Mouse (Mus musculus) layer of hippocampus, adult 2 months (tissue): ENCODE results near the gene Smad3. TPM values are rescaled to one million over a fixed set of nuclear protein-coding genes. Genes with fewer than 3 reads are reported as not detected.

ENCODE experiments used
- DNase-seq, 2 experiments: peaks; one replicate each; pipeline ENCODE4 v3.0.0; 2022; ENCODE audit warnings: low spot score in 2 of 2
- H3K27ac ChIP-seq: fragments of 200-600 bp; 2 replicates; pipeline ENCODE4 v1.8.1; 2022
- H3K4me3 ChIP-seq: fragments of 200-600 bp; 2 replicates; pipeline ENCODE4 v1.8.1; 2022; ENCODE audit warnings: mild to moderate bottlenecking
- CTCF ChIP-seq: fragments of 200-600 bp; conservative IDR thresholded peaks from 2 replicates; pipeline ENCODE4 v1.8.1; 2022; ENCODE audit warnings: antibody characterized with exemption, mild to moderate bottlenecking, moderate library complexity
- total RNA-seq, 2 experiments: library from RNA; stranded (reverse); gene quantifications; 2 replicates each; pipeline ENCODE4 v1.2.3; 2021

Smad3 gene
- total RNA-seq, 2 experiments from 2014 or later, result 48.7 to 49.6 TPM

GRCm38 (mm10) chr9:63625090-63625756 is 132.6 kb downstream of the Smad3 start:
- TF ChIP-seq CTCF, result no peak
- Histone ChIP-seq H3K27ac (peak overlapping the region; percentile 78), H3K4me3 (no peak overlapping the region)
- DNase-seq, result peak in 1 of 2 experiments; percentile 41

GRCm38 (mm10) chr9:63623895-63624569 is 133.8 kb downstream of the Smad3 start:
- H3K4me3 ChIP-seq, result no peak overlapping the region
- DNase-seq, result peak in 1 of 2 experiments; percentile 27
- peak overlapping the region; percentile 78 for H3K27ac ChIP-seq
- TF ChIP-seq CTCF, result peak; percentile 58

- Histone ChIP-seq H3K4me3 (no peak overlapping the region), H3K27ac (no peak overlapping the region)
- no peak for TF ChIP-seq CTCF
- DNase-seq, result no peak
Measured at GRCm38 (mm10) chr9:63617967-63618366, 139.8 kb downstream of the Smad3 start.

- Histone ChIP-seq H3K27ac (peak overlapping the region; percentile 59), H3K4me3 (no peak overlapping the region)
- no peak for DNase-seq
- no peak for TF ChIP-seq CTCF
Measured at GRCm38 (mm10) chr9:63614018-63614985, 143.5 kb downstream of the Smad3 start.

- TF ChIP-seq CTCF, result no peak
- H3K27ac ChIP-seq, result peak overlapping the region; percentile 1; the same call in 1 of the 2 replicates
- DNase-seq, result no peak
Measured at GRCm38 (mm10) chr9:63613569-63613968, 144.2 kb downstream of the Smad3 start.

GRCm38 (mm10) chr9:63612565-63613515 is 145.0 kb downstream of the Smad3 start:
- DNase-seq, result no peak
- peak; percentile 69 for TF ChIP-seq CTCF
- Histone ChIP-seq H3K4me3 (no peak overlapping the region), H3K27ac (peak overlapping the region; percentile 1; the same call in 1 of the 2 replicates)

More at GRCm38 (mm10) chr9:63613569-63613968, 144.2 kb downstream of the Smad3 start:
- no peak overlapping the region for H3K4me3 ChIP-seq

- no peak for TF ChIP-seq CTCF
- 0 out of 2 replicates have a peak overlapping the region, but pooled peaks have one; percentile 18 for H3K27ac ChIP-seq
- H3K4me3 ChIP-seq, result no peak overlapping the region
- DNase-seq, result no peak
Measured at GRCm38 (mm10) chr9:63611967-63612366, 145.8 kb downstream of the Smad3 start.

GRCm38 (mm10) chr9:63610841-63611366 is 146.9 kb downstream of the Smad3 start:
- Histone ChIP-seq H3K4me3 (no peak overlapping the region), H3K27ac (peak overlapping the region; percentile 41; the same call in 1 of the 2 replicates)
- DNase-seq, result no peak
- no peak for TF ChIP-seq CTCF

GRCm38 (mm10) chr9:63610231-63610630 is 147.6 kb downstream of the Smad3 start:
- TF ChIP-seq CTCF, result peak; percentile 54
- no peak overlapping the region for H3K4me3 ChIP-seq
- H3K27ac ChIP-seq, result no peak overlapping the region
- DNase-seq, result no peak

- no peak for TF ChIP-seq CTCF
- no peak for DNase-seq
- Histone ChIP-seq H3K4me3 (no peak overlapping the region), H3K27ac (no peak overlapping the region)
Measured at GRCm38 (mm10) chr9:63609776-63610175, 148.0 kb downstream of the Smad3 start.

GRCm38 (mm10) chr9:63609246-63609645 is 148.5 kb downstream of the Smad3 start:
- no peak for DNase-seq
- no peak for TF ChIP-seq CTCF
- H3K27ac ChIP-seq, result no peak overlapping the region
- no peak overlapping the region for H3K4me3 ChIP-seq

- H3K27ac ChIP-seq, result 0 out of 2 replicates have a peak overlapping the region, but pooled peaks have one; percentile 15
- TF ChIP-seq CTCF, result no peak
- DNase-seq, result no peak
- H3K4me3 ChIP-seq, result no peak overlapping the region
Measured at GRCm38 (mm10) chr9:63608006-63608405, 149.8 kb downstream of the Smad3 start.
